Mouse (Mus musculus) embryonic fibroblast, embryonic 13.5 days (primary cell): ENCODE results near the gene Cct8.

ENCODE experiments used
- CTCF ChIP-seq: IDR thresholded peaks from 2 replicates; pipeline ENCODE4 v1.5.1; 2011; ENCODE audit warnings: mild to moderate bottlenecking, control low read depth, low read length, moderate library complexity, borderline replicate concordance; ENCODE audit not compliant: insufficient read depth
- POLR2A ChIP-seq: IDR thresholded peaks from 2 replicates; pipeline ENCODE4 v1.6.1; 2011; ENCODE audit warnings: low read depth, mild to moderate bottlenecking, control low read depth, low read length, moderate library complexity

DNA sequence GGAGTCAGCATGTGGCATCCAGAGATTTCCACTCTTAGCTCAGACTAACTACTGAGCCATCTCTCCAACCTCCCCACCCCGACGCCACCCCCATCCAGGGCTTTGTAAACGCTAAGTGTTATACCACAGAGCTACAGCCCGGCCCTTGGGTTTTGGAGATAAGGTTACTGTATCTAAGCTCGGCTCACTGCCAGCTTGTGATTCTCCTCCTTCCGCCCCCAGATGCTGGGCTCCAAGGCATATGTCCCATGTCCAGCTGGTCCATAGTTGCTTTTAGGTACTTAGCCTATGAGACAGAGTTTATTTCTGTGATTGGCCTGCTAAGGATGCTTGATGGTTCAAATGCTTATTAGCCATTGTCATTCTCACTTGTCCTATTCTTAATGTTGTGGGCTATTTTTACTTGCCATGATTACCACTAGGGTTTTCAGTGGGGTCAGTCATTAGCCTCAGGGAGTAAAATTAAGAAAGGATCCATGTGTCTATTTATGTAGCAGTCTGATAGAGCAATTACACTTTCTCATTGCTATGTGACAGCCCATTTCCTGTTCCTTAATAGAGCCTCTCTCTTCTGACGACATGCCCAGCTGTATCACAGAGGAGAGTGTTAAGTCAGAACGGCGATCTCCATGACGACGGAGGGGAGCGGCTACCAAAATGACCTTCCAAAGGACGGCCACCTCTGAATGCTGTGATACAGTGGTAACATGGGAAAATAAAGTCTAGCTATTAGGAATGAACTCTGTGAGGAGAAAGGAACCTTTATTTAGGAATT lies 5.8 kb upstream of the Cct8 start:
- no peak for TF ChIP-seq CTCF
- TF ChIP-seq POLR2A, result no peak
